Mouse (Mus musculus) cortical plate, adult 2 months (tissue): Measurements from ENCODE around the gene Cmas.

ENCODE experiments used
- CTCF ChIP-seq: fragments of 200-500 bp; IDR thresholded peaks from 2 replicates; pipeline ENCODE4 v1.5.1; 2011; ENCODE audit warnings: mild to moderate bottlenecking, control low read depth, low read length; ENCODE audit not compliant: insufficient read depth; ENCODE audit errors: extremely low read depth
- POLR2A ChIP-seq: fragments of 200-500 bp; IDR thresholded peaks from 2 replicates; pipeline ENCODE4 v1.6.1; 2011; ENCODE audit warnings: mild to moderate bottlenecking, low read length, control low read depth; ENCODE audit not compliant: insufficient read depth; ENCODE audit errors: extremely low read depth

DNA sequence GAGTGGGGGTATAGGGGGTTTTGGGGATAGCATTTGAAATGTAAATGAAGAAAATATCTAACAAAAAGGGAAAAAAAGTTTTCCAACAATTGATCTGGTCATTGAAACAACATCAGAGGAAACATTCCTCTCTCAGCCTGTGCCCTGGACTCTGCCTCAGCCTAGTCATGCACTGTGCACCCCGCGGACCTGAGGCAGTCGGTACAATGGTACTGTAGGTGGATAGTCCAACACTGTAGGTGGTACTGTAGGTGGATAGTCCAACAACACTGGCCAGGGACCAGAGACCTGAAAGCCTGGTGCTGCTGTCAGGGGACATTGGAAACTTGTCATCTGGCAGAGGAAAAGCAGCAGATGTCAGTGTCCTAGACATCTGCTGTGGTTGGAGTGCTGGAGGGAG, 13.4 kb downstream of the Cmas start:
- TF ChIP-seq POLR2A: no peak
- TF ChIP-seq CTCF: no peak
